Mouse (Mus musculus) megakaryocyte, embryonic 14.5 days (primary cell): ENCODE results near the gene Gpr176.

Source experiments
- FLI1 ChIP-seq: IDR thresholded peaks from 2 replicates; pipeline ENCODE4 v1.6.1; 2012; ENCODE audit warnings: low read length, inconsistent platforms, mixed read lengths
- GATA1 ChIP-seq: IDR thresholded peaks from 3 replicates; pipeline ENCODE4 v1.6.1; 2012; ENCODE audit warnings: mixed read lengths, low read length, inconsistent platforms, borderline replicate concordance

DNA sequence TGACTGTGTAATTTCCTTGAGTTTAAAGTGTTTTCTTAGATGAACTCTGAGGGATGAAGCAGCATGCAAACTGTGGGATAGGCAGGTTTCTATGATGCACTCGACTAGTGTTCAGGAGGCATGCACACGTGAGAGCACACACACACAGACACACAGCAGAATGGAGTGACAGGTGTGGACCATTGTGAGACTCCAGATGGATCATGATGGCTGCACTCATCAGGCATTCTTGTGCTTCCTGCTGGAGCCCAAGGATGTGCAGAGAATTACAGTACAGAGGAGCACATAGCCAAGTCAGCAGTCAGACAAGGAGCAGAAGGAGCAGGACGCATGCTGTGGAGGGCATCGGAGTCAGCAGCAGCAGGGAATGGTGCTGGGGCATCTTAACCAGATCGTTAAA lies 31.1 kb upstream of the Gpr176 start:
- no peak for TF ChIP-seq GATA1
- no peak for TF ChIP-seq FLI1
